Mouse (Mus musculus) G1E (cell line): ENCODE data around the gene Zp1.

ENCODE experiments used
- CTCF ChIP-seq: IDR thresholded peaks from 2 replicates; pipeline ENCODE4 v1.5.1; 2012; ENCODE audit warnings: low read depth, low read length, inconsistent platforms, mixed read lengths
- GATA2 ChIP-seq: IDR thresholded peaks from 2 replicates; pipeline ENCODE4 v1.6.1; 2012; ENCODE audit warnings: low read depth, low read length, inconsistent platforms, borderline replicate concordance
- POLR2AphosphoS5 ChIP-seq: IDR thresholded peaks from 2 replicates; pipeline ENCODE4 v1.6.1; 2012; ENCODE audit warnings: low read depth, low read length, inconsistent platforms; ENCODE audit not compliant: insufficient replicate concordance
- TAL1 ChIP-seq: conservative IDR thresholded peaks from 2 replicates; pipeline ENCODE4 v1.6.1; 2012; ENCODE audit warnings: low read depth, low read length, inconsistent platforms, mixed read lengths

- TF ChIP-seq CTCF, result no peak
- TF ChIP-seq POLR2AphosphoS5, result no peak
- no peak for TF ChIP-seq TAL1
- TF ChIP-seq GATA2, result no peak
These were observed 3.9 kb downstream of the Zp1 start for GRCm38 (mm10) chr19:10916506-10916905.
